Mouse (Mus musculus) c-Kit-positive CD71-negative TER-119-negative erythroid progenitor cells, embryonic 14.5 days (primary cell): ENCODE results near the gene Hmcn1.

Experiments
- DNase-seq: peaks from one replicate; pipeline ENCODE4 v3.0.0-alpha.2; 2013; ENCODE audit warnings: low read depth

Gene Hmcn1

GRCm38 (mm10) chr1:150639522-150639921, 353.7 kb downstream of the Hmcn1 start:
- no peak for DNase-seq

GRCm38 (mm10) chr1:150632506-150632905, 360.7 kb downstream of the Hmcn1 start:
- no peak for DNase-seq

- DNase-seq, result no peak
These were observed 361.4 kb downstream of the Hmcn1 start for GRCm38 (mm10) chr1:150631856-150632171.

GRCm38 (mm10) chr1:150631035-150631855, 362.0 kb downstream of the Hmcn1 start:
- DNase-seq, result no peak

- no peak for DNase-seq
These were observed 370.0 kb downstream of the Hmcn1 start for GRCm38 (mm10) chr1:150623226-150623625.

GRCm38 (mm10) chr1:150610539-150610938, 382.7 kb downstream of the Hmcn1 start:
- DNase-seq, result no peak

GRCm38 (mm10) chr1:150606173-150606572, 387.1 kb downstream of the Hmcn1 start:
- DNase-seq, result no peak

- DNase-seq, result no peak
These were observed 399.6 kb downstream of the Hmcn1 start for GRCm38 (mm10) chr1:150593614-150594013.

GRCm38 (mm10) chr1:150591253-150591652, 402.0 kb downstream of the Hmcn1 start:
- DNase-seq, result peak; percentile 25

- no peak for DNase-seq
These were observed 405.8 kb downstream of the Hmcn1 start for GRCm38 (mm10) chr1:150587410-150587809.

GRCm38 (mm10) chr1:150584477-150584876, 408.8 kb downstream of the Hmcn1 start:
- no peak for DNase-seq

- no peak for DNase-seq
These were observed 409.5 kb downstream of the Hmcn1 start for GRCm38 (mm10) chr1:150583734-150584133.

GRCm38 (mm10) chr1:150580561-150580960, 412.7 kb downstream of the Hmcn1 start:
- DNase-seq, result no peak

- no peak for DNase-seq
These were observed 419.8 kb downstream of the Hmcn1 start for GRCm38 (mm10) chr1:150573407-150573806.

GRCm38 (mm10) chr1:150570562-150571156, 422.6 kb downstream of the Hmcn1 start:
- DNase-seq, result no peak

GRCm38 (mm10) chr1:150569820-150570543, 423.3 kb downstream of the Hmcn1 start:
- DNase-seq, result no peak

- DNase-seq, result no peak
These were observed 426.9 kb downstream of the Hmcn1 start for GRCm38 (mm10) chr1:150566287-150566686.

GRCm38 (mm10) chr1:150556621-150557020, 436.6 kb downstream of the Hmcn1 start:
- no peak for DNase-seq

GRCm38 (mm10) chr1:150551390-150551789, 441.8 kb downstream of the Hmcn1 start:
- no peak for DNase-seq

GRCm38 (mm10) chr1:150546463-150546862, 446.8 kb downstream of the Hmcn1 start:
- DNase-seq, result no peak

- DNase-seq, result peak; percentile 24
These were observed 453.0 kb downstream of the Hmcn1 start for GRCm38 (mm10) chr1:150540267-150540666.

- DNase-seq, result no peak
These were observed 455.7 kb downstream of the Hmcn1 start for GRCm38 (mm10) chr1:150537410-150538128.
